Mouse (Mus musculus): ENCODE measurements around the gene Rag1.

The Rag1 gene

DNA sequence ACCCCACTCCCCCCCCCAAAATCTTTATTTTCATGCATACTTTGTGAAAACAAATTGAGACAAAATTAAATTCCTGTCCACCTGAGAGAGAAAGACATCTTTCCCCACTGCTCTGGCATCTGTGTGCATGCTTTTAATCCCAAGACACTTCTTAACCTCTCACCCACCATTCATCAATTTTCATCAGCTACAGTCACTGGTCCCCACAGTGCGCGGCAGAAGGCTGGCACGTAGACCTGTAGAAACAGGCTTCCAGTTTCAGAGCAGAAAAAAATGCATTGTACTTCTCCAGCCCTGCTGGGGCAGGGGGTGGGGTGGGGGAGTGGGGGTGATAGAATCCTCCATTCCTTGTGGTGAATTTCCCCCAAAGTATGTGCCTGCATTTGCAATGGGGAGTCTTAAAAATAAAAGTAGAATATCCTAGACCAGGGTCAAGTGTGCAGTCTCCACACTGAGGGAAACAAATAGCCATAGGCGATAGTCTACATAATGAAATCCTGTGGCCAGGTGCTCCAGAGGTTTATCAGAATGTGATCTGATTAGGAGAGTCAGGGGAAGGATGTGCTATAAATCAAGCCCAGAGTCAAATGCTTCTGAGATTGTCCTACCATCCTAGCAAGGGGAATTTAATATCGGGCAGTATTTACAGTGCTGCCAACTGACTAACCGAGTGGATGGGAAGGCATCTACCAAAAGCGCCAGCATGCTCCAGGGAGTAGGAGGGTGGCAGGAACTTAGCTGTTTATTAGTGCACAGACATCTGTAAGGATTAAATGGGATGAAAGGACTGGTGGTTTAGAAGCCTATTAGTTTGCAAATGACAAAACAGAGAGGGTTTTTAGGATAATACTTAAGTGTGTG, 10.1 kb downstream of the Rag1 start:
- DNase-seq, result no peak

DNA sequence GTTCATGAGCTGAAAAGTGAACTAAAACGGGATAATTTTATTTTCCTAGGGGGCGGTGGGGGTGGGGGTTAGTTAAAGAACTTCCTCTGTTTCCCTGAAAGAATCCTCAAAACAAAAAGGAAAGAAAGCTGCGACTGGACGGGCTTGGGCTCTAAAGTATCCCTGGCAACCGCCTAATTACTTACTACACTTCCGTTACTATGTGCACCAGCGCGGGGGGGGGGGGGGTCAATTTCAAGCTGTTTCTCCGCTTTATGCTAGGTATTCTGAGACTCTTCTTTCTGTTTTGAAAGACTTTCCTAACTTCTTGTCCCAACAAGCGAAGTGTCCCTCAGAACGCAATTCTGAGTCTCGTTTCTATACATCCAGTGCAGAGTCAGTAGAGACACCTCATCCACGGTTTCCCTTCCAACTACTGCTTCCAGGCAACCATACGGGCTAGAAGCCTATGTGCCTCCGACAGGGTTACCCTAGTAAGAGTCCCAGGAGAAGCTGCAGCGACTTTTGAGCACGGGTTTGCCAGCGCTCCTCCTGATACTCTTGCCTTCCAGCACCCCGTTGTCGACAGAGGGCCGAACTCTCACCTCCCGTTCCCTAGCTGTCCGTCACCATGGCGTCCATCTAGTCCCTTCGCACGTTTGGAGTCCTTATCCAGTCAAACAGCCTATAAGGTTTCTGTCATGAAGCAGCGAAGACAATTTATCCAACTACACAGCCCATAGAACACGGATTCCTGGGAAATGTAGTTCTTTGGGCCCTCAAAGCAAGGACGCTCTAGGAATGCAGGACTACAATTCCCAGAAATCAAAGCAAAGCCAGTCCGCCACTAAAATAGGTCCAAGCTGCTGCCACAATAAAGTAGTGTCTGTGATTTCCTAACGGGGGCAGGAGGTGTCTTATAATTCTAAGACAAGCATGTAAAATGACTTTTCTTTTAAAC, 20.7 kb downstream of the Rag1 start:
- DNase-seq, result peak; percentile 69 to 80

DNA sequence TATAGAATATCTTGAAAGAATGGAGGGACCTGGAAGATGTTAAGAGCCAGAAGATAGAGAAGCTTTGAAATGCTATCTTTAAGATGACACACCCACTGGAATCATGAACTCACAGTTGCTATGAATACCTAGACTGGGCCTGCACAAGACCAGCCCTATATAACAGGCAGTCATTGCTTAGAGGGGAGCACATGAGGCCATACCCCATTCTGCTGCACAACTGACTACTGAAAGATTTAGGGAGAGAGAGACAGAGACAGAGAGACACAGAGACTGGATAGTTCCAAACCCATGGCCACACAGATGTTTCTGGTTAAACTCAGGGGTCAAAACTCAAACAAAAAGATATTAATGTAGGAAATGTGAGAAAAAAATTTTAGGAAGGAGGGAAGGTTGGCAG, 22.1 kb downstream of the Rag1 start:
- DNase-seq, result no peak

DNA sequence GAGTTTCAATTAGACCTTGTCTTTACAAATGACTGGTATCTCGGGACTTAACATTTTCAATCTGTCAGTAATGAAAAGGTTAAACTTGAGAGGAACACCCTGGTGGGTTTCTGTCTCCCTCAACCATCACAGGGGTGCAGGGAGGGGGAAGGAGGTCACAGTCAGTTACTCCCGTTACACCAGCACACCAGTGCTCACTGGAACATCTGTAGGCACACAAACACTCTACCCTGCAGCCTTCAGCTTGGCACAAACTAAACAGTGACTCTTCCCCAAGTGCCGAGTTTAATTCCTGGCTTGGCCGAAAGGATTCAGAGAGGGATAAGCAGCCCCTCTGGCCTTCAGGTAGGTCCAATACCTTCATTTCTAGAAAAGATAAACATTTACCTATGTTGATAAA, 24.8 kb downstream of the Rag1 start, which contains the start of gene Rag2:
Rag2 (plus strand) TSS at position 193 of the 400 bp plus-strand sequence.
- DNase-seq, result no peak

DNA sequence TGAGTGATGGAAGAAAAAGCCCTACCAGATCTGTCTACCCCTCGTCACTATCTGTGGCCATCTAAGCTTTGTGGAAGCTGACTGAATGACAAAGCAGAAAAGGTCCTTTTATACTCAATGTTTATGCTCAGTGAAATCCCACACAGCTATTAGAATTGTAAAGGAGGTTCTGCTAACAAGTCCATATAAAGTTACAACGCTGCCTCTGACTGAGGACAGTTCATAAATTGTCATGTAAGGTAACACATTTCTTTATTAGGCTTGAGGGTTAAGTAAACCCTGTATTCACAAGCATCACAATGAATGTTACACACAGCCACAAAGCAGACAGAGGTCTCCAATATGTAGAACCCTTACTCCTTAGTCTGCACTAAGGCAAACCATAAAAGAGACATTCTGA, 25.3 kb downstream of the Rag1 start:
- no peak for DNase-seq

DNA sequence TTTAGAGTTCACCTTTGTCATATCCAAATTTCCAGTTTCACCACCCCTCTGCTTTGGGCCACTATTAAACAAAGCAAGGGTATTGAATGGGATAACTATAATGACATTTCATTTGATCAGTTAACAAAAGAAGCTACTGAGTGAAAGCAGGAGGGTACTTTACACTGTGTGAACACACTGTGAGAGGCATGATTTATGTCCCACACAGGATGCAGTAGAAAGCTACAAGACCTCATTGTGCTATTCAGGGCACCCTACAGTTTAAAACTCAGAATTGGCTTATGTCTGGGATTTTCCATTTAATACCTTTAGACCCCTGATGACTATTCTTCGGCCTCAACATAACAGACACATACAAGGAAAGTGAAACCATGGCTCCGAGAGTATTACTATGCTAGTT, 26.3 kb downstream of the Rag1 start:
- DNase-seq, result no peak

DNA sequence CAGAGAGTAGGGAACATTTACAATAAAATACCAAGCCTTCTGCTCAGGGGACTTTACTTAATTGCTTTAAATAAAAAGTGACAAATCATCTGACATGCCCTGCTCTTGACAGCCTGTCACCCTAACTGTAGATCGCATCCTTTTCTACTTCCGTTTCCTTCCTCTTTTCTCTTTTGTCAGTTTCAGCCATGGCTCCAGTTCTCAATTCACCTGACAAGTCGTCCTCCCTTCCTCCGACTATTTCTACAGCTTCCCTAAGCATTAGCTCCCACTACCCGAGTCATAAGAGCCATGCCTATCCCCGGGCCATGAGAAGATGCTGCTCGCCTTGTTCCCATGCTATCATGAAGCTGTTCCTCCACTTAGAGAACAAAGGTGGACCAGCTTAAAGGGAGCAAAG, 27.7 kb downstream of the Rag1 start:
- DNase-seq, result no peak

DNA sequence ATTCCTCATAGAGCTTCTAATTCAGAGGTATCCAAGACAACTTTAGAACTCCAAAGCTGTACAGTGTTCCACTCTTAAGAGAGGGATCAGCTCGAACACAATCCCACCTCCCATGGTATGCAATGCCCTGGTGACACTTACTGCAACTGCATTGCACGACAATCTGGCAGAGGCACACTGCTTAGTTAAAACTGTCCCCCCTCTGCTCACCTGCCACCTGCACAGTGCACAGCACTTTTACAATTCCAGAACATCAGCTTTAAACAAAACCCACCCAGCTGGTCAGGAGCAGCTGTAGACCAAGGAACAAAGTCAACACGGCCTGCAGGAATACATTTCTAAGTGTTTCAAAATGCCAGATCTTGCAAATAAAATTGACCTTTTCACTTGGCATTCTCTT, 28.4 kb downstream of the Rag1 start:
- no peak for DNase-seq

DNA sequence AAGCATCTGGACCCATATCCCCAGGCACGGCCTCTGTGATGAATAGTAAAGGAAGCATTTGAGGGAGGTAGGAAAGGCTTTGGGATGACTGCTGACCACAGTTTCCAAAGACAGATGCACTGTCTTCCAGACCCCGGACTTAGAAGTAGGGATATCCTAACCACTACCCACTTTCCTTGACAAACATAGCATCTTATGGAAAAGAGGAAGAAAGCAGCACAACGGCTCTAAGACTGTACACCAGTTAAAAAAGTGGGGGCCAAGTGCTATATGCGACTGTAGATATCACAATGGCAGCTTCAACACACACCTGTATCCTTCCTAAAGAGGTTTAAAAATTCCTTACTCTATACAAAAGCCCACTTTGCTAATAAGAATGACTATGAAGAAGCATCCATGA, 30.9 kb downstream of the Rag1 start:
- no peak for DNase-seq

DNA sequence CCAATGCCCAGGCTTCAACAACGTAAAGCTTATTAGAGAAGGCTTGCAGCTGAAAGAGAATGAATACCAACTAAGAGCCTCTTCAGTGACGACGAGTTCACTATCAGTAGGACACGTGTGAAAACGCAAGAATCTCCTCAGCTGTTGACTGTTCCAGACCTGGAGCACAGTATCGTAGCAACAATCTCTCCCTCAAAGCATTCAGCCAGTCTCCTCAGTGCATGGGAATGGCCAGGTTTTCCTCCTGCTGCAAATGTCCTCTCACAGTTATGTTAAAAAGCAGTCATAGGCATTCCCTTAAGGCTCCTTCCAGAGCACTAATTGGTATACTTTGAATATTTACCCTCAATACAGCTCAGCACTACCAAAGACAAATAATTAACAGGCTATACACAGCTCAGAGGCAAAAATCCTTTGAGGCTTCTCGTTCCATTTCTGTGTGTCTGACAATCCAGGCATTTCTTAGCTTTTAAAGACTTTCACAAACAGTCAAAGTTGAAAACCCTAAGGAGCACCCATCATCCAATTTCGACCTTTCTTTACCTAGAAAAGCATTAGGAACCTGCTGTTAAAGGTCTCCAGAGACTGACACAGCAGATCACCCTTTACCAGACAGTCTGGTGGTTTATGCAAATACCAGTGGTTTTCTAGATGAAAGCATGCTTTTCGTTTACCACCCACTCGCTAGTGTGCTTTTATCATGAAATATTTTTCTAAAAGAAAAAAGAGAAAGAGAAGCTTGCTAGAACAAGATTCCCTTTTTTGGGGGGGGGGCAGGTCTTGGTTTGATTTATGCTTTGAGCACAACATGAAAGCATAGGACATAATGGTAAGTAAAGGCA, 33.6 kb downstream of the Rag1 start:
- no peak for DNase-seq

DNA sequence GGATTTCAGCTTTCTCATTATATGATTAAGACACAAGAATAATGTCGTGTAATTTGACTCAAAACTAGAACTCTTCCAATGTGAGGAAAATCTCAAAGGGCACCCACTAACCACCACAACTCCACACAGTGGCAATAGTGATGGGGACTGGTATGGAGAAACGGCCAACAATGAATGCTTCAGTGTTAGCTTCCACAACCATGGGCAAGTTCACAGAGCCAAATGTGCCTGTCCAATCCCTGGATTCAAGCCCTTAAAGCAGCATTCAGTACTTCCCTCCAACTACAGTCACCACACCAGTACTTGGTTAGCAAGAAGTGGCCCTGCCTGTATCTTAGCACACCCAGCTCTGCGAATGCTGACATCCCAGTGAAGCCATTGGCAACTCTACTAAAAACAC, 38.4 kb downstream of the Rag1 start:
- DNase-seq, result no peak

DNA sequence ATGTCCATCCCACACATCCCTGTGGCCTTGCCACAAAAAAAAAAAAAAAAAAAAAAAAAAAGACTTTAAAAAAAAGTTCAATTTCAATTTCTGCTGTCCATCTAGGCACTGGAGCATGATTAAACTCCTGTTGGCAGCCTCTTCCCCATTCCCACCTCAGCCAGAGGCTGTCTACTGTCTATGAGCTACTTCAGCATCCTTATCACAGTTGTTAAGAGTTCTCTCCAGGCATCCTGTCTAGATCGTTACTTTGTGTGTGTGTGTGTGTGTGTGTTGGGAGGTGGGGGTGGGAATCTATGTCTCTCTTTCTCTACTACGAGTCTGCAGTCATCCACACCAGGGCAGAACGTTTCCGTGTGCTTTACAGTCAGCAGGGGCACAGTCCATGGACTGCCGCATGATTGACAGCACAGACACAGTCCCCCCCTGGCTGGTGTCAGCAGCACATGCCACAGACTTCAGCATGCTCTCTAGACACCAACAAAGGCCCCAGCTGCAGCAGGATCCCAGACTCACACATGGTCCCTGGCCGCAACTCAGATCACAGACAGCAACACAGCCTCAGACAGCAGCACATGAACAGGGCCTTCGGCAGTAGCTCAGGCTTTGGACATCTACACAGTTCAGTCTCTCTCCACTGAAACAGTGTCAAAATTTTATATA, 40.9 kb downstream of the Rag1 start:
- no peak for DNase-seq

DNA sequence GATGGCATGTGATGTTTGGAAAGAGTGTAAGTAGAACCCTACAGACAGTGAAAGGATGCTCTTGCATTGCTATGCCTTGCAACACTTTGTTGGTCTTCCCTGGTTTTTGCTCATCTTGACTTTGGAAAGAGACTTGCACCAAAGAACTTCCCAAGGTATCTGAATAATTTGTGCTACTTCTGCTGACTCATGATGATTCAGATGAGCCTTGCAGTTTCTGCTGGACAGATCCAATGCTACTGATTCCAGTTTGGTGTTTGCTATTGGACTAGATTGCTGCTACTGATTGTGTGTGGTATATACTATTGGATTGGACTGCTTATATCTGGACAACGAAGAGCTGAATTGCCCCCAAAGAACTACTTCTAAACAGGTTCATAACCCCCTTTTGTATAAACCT, 46.2 kb downstream of the Rag1 start:
- DNase-seq, result no peak

DNA sequence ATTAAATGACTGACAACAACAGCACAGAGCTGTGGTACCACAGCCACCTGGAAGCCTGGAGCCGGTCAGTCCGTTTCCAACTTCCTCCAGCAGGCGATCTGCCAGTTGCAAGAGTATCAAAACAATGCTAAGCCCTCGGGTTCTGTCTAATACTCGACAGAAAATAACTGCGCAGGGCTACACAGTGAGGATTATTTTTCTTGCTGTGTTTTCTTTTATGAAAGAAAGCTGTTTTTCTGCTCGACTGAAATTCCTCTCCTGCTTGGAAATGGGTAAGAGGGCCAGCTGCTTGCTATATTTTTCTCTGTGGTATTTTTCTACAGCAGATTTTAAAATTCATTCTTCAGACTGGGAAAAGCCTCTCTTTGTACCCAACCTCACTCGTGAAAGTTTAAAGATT, 48.6 kb downstream of the Rag1 start:
- DNase-seq, result peak; percentile 57 to 65

DNA sequence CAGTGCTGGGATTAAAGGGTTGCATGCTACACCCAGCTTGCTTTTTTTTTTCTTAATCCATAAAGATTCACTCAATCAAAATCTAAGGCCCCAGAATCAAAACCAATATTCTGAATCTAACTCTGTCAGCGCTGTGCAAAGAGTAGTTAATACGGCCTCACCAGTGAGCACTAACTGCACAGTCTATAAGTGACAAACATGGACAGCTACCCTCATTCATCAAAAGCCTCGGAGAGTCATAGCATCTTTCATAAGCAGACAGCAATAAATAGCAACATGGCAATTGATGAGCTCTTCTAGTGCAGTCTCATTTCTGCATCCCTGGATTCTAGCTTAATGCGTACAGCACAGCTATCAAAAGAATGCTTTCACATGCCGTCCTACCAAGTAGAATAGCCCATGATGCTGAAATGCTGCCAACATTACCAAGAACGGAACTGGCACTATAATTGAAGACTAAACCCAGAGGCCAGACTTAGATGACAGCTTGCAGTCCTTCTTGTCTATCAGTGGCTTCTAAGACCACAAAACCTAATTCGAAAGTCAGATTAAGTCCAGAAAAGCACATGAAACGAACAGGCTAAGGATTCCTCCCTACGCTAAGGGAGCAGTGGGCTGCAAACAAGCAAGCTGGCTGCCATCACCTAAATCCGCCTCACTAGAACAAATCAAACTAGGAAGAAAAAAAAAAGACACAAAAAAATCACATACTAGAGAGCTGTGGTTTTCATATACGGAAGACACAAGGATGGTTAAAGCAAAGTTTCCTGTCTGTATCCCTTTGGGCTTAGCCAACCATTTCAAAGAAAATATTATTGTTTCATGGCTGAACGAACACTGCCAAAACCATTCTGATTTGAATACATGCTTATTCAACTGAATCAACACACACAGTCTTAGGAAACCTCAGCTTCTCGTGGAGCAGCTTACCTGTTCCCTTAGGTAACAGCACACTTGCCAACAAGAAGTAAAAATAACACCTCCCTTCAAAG, 50.8 kb downstream of the Rag1 start:
- peak in 1 of 2 experiments; percentile 14 for DNase-seq

DNA sequence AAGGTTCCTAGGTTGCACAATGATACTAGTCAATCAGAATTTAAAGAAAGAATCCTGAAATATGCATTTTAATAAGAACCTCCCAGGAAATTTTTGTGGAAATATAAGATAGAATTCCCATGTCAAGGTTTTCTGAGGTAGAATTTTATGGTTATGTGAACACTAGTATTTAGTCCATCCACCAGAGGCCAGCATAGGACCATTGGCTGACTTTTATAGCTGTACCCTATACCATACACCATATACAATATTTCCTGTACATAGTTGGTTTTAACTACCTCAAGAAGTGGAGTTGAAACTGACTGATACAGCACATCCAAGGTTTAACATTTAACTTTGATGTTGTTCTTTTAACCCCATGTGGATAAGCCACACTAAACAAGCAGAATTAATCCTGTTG, 52.1 kb downstream of the Rag1 start:
- no peak for DNase-seq

DNA sequence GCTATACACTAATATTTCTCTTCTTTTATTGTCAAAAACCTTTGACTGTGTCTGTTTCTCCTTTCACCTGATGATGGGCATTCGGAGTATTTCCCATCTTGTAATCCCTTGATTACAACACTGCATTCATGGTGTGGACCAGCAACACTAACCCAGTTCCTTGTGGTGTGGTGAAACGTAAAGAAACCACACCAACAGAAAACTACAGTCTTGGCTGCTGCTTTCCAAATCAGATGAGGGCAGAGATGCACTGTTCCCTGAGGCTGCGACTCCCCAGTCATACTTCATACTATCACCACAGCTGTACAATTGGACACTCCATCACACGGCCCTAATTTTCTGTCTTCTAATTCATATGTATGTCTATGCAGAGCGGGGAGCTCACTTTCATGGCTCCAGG, 54.6 kb downstream of the Rag1 start:
- DNase-seq, result no peak

DNA sequence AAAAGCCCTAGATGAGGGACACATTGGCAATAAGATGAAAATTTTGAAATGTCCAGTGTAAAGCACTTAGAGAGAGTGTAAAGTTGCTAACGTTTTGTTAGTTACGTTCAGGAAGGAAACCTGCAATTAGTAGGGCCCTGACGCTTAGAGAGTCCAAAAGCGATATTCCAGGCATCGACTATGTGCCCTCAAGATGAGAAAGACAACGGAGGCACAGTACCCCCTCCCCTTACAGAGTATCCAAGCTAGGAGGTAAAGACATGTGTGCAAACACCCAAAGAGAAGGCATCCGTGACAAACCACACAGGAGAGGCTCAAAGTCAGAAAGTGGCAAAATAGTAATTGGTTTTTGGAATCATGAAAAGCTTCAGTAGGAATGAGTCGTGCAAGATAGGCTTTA, 56.4 kb downstream of the Rag1 start:
- DNase-seq, result no peak

DNA sequence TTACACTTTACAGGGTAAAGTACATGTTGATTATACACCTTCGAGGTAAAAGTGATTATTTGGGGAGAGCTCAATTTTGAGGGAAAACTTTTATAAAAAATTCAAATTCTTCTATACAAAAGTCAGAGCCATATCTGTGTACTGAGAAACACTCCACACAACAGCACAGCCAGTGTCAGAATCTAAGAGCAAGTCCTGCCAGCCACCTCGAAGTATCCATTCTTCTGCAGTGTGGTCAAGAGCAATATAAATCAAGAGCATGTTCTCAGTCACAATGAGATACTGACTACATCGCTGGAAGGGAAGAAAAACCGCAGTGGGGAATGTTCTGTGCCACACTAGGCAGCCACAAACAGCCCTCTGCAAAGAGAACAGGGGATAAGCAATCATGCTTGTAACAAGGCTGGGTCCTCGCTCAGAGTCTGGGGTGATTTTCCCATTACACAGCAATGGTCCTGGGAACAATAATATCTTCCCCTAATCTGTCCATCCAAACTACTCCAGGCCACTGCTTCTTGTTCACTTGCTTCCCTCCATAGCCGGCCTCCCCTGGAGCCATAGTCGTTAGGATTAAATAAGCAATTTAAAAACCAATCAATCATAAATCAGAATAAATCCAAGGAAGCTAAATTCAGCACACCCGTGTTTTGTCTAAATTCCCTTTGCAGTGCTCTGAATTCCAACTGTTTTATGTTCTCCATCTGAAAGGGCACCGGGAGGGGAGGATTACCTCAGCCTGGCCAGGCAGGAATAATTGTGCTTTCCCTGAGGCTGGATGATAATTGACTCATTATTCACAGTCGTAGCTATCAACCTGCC, 57.1 kb downstream of the Rag1 start:
- no peak for DNase-seq

DNA sequence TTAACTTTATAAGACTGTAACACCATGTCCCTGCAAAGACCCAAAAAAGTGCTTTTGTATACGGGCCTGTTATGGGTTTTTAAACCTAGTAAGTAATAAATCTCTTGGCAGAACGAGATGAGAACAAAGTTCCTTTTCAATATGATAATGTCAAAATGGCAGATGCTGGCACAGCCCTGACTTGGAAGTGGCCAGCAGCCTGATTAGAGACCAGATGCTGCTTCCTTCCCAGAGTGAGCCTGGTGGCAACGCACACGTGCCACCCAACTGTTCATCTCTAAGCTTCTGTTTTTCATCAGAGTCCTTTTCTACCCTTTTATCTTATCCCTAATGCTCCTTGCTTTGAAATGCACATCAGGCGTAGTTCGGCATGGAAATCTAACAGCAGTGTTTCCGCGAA, 57.9 kb downstream of the Rag1 start:
- DNase-seq, result no peak

Data from kidney, postnatal 4 days (tissue).